Comparison of ENCODE assay signal across 8 mouse cellular contexts in the genomic region with DNA sequence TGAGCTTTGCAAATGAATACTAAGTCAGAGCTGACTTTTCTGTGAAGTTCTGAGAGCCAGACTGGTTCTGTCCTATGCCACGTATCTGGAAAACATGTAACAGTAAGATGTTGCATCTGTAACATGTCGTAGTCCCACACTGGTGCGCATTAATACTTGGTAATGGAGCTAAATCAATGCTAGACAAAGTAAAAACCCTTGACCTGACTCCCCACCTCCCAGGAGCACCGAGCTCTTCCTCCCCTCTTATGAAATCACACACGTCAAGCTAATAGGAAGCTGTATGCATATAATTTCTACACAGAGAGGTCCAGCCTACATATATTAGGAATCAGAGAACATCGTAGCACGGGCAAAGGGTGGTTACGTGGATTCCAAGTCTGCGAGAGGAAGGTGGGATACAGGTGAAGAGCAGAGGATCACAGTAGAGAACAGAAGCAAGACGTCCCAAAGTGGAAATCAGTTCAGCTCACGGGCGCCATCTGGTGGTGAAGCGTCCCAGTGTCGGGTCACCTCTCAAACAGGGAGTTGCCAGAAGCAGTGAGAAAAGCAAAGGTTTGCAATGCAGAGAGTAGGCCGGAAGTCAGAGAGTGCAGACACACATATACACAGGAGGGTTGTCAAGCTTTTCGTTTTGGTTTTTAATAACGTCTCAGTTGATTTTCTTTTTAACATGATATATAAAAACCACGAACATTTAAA.
DNase-seq lines count a peak whose midpoint lies in the region; ATAC-seq and TF ChIP-seq lines count a peak whose summit lies in the region.

No protein-coding gene starts in this region.

- no peaks in the 10 kb centered on the region for H3K9me3 ChIP-seq in heart, postnatal 0 days (replicated peaks; ENCODE audit: control insufficient read depth, low read length)
- no peaks in the 10 kb centered on the region for H3K9me3 ChIP-seq in liver, postnatal 0 days (ENCODE audit: low read length)
- H3K9me3 ChIP-seq in neural tube, embryonic 14.5 days (ENCODE audit: control insufficient read depth, low read length) = no peaks in the 10 kb centered on the region

- TF ChIP-seq CTCF in bone marrow macrophage, adult 2 months (IDR thresholded peaks at IDR 0.05; ENCODE audit: low read depth, low read length) = peak; percentile 82
- TF ChIP-seq CTCF in embryonic fibroblast, embryonic 13.5 days (IDR thresholded peaks at IDR 0.05; ENCODE audit: borderline replicate concordance, insufficient read depth, low read length) = peak; percentile 83
- peak; percentile 90 for TF ChIP-seq CTCF in heart, postnatal 0 days (IDR thresholded peaks at IDR 0.05; ENCODE audit: low read depth)
- peak; percentile 95 for TF ChIP-seq CTCF in liver, postnatal 0 days (IDR thresholded peaks at IDR 0.05; ENCODE audit: low read depth)

- no peak for TF ChIP-seq POLR2A in bone marrow macrophage, adult 2 months (IDR thresholded peaks at IDR 0.05; ENCODE audit: borderline replicate concordance, low read depth, low read length)
- TF ChIP-seq POLR2A in embryonic fibroblast, embryonic 13.5 days (IDR thresholded peaks at IDR 0.05; ENCODE audit: low read depth, low read length) = no peak

- H3K4me3 ChIP-seq in bone marrow macrophage, adult 2 months (ENCODE audit: insufficient read depth, low read length) = no peak overlapping the region
- no peak overlapping the region for H3K4me3 ChIP-seq in embryonic fibroblast, embryonic 13.5 days (ENCODE audit: insufficient read depth, low read length)
- no peak overlapping the region for H3K4me3 ChIP-seq in heart, postnatal 0 days (ENCODE audit: low read depth, low read length)
- no peak overlapping the region for H3K4me3 ChIP-seq in liver, postnatal 0 days (ENCODE audit: low read depth, low read length)
- H3K4me3 ChIP-seq in neural tube, embryonic 14.5 days (ENCODE audit: low read depth, low read length) = no peak overlapping the region

- TF ChIP-seq EP300 in heart, postnatal 0 days (IDR thresholded peaks at IDR 0.05; ENCODE audit: low read depth) = no peak
- no peak for TF ChIP-seq EP300 in liver, postnatal 0 days (IDR thresholded peaks at IDR 0.05; ENCODE audit: low read depth)

- H3K27ac ChIP-seq in bone marrow macrophage, adult 2 months (ENCODE audit: insufficient read depth, low read depth, low read length) = no peak overlapping the region
- no peak overlapping the region for H3K27ac ChIP-seq in embryonic fibroblast, embryonic 13.5 days (ENCODE audit: insufficient read depth, low read length)
- no peak overlapping the region for H3K27ac ChIP-seq in heart, postnatal 0 days (ENCODE audit: low read depth)
- H3K27ac ChIP-seq in liver, postnatal 0 days (ENCODE audit: low read depth) = no peak overlapping the region
- no peak overlapping the region for H3K27ac ChIP-seq in neural tube, embryonic 14.5 days (ENCODE audit: low read depth, low read length)

- H3K27me3 ChIP-seq in heart, postnatal 0 days (ENCODE audit: control insufficient read depth, insufficient read depth, low read length) = no peaks in the 10 kb centered on the region
- no peaks in the 10 kb centered on the region for H3K27me3 ChIP-seq in liver, postnatal 0 days (ENCODE audit: insufficient read depth, low read length)
- H3K27me3 ChIP-seq in neural tube, embryonic 14.5 days (ENCODE audit: control insufficient read depth, insufficient read depth, low read length) = no peaks in the 10 kb centered on the region

- peak; percentile 97 for ATAC-seq in CD4-positive, CD25-positive, alpha-beta regulatory T cell, adult 4 months
- peak; percentile 58 for ATAC-seq in heart, postnatal 0 days (ENCODE audit: insufficient read depth, low read depth)
- peak; percentile 61 for ATAC-seq in liver, postnatal 0 days
- ATAC-seq in neural tube, embryonic 14.5 days (ENCODE audit: low read depth) = peak; percentile 84

- DNase-seq in heart, postnatal 0 days (ENCODE audit: low spot score) = peak; percentile 54
- DNase-seq in kidney, postnatal 25 days = peak; percentile 84 to 94
- DNase-seq in liver, postnatal 0 days = peak; percentile 92
- peak; percentile 98 for DNase-seq in testis, postnatal 10 days (ENCODE audit: low spot score)

- no peak overlapping the region for H3K9ac ChIP-seq in heart, postnatal 0 days (replicated peaks; ENCODE audit: low read depth, low read length)
- H3K9ac ChIP-seq in liver, postnatal 0 days (replicated peaks) = no peak overlapping the region
- no peak overlapping the region for H3K9ac ChIP-seq in neural tube, embryonic 14.5 days (replicated peaks; ENCODE audit: low read depth, low read length)

- H3K36me3 ChIP-seq in heart, postnatal 0 days (replicated peaks; ENCODE audit: control insufficient read depth, insufficient read depth, low read length) = 0 out of 2 replicates have a peak, but pooled peaks cover 5% of the 10 kb centered on the region
- H3K36me3 ChIP-seq in liver, postnatal 0 days (replicated peaks; ENCODE audit: insufficient read depth, low read length) = no peaks in the 10 kb centered on the region
- no peaks in the 10 kb centered on the region for H3K36me3 ChIP-seq in neural tube, embryonic 14.5 days (ENCODE audit: control insufficient read depth, insufficient read depth, low read length)

- H3K4me2 ChIP-seq in heart, postnatal 0 days (ENCODE audit: low read depth, low read length) = no peak overlapping the region
- no peak overlapping the region for H3K4me2 ChIP-seq in liver, postnatal 0 days (ENCODE audit: low read depth, low read length)
- H3K4me2 ChIP-seq in neural tube, embryonic 14.5 days (ENCODE audit: low read depth, low read length) = no peak overlapping the region

- peaks cover 15% of the 10 kb centered on the region for H3K4me1 ChIP-seq in bone marrow macrophage, adult 2 months (ENCODE audit: control insufficient read depth, insufficient read depth, low read length)
- H3K4me1 ChIP-seq in embryonic fibroblast, embryonic 13.5 days (ENCODE audit: control insufficient read depth, insufficient read depth, low read length) = no peaks in the 10 kb centered on the region
- no peaks in the 10 kb centered on the region for H3K4me1 ChIP-seq in heart, postnatal 0 days (ENCODE audit: control insufficient read depth, insufficient read depth)
- H3K4me1 ChIP-seq in liver, postnatal 0 days (ENCODE audit: insufficient read depth) = peaks cover 3% of the 10 kb centered on the region; the same call in 1 of the 2 replicates
- no peaks in the 10 kb centered on the region for H3K4me1 ChIP-seq in neural tube, embryonic 14.5 days (ENCODE audit: control insufficient read depth, insufficient read depth, low read length)

- WGBS in heart, postnatal 0 days = 30% methylated on average over 18 of the region's 18 CpGs
- WGBS in liver, postnatal 0 days (ENCODE audit: insufficient replicate concordance) = 29% methylated on average over 18 of the region's 18 CpGs
- WGBS in neural tube, embryonic 14.5 days = 34% methylated on average over 18 of the region's 18 CpGs
